8 mouse cellular contexts compared by ENCODE assay signal in the genomic region with DNA sequence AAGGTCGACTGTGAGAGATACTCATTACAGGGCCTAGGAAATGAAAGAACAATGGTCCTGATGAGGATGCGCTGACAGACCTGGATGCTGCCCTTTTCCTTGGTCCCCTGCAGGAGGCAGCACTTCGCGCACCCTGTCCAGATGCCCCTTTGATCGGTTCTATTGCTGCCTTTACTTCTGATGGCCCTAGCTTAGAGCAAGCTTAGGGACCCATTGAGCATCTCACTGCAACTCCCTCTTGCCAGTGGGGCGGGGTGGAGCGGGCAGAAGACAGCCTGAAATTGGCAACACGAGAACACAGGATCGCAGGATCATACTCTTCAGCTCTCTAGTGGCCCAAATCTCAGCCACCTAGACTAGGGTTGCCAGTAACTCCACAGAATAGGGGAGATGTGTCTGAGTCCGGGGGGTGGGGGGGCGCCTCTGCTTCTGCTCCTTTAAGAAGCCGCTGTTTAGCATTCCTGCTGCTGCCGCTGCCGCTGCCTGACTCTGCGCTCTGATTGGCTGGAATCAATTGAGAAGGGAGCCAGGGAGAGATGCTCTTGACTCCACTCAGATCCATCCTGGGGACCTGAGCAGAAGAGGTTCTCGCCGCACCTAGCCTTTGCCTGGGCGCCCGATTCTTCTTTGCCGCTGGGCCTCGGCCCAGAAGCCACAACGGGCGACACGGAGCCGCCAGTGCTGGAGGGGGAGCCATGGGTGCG. TPM values are rescaled to one million over a fixed set of nuclear protein-coding genes. Genes with fewer than 3 reads are reported as not detected.
DNase-seq lines count a peak whose midpoint lies in the region; ATAC-seq and TF ChIP-seq lines count a peak whose summit lies in the region.

A gene (plus strand): TSS at position 542 of the 704 bp plus-strand sequence.

- WGBS in embryonic facial prominence, embryonic 15.5 days: 15% methylated on average over 26 of the region's 26 CpGs
- 17% methylated on average over 26 of the region's 26 CpGs for WGBS in midbrain, embryonic 10.5 days
- 22% methylated on average over 26 of the region's 26 CpGs for WGBS in stomach, embryonic 14.5 days

- DNase-seq in gastrocnemius, postnatal 25 days: peak; percentile 13
- DNase-seq in gastrocnemius, adult 18-20 months (ENCODE audit: low spot score): no peak
- DNase-seq in adrenal gland, postnatal 4 days (ENCODE audit: low spot score in 2 of 2): no peak
- DNase-seq in heart, postnatal 4 days: peak; percentile 39
- peak; percentile 60 to 61 for DNase-seq in left cerebral cortex, adult 2 months (ENCODE audit: extremely low spot score in 1 of 2, low spot score in 2 of 2)
- peak; percentile 64 for DNase-seq in midbrain, embryonic 10.5 days (ENCODE audit: low spot score)

- peak; percentile 32 for TF ChIP-seq CTCF in left cerebral cortex, adult 2 months (IDR thresholded peaks at IDR 0.05)

- peaks cover 14% of the 10 kb centered on the region for H3K27me3 ChIP-seq in embryonic facial prominence, embryonic 15.5 days
- H3K27me3 ChIP-seq in midbrain, embryonic 10.5 days (ENCODE audit: low read depth, poor library complexity, severe bottlenecking): peaks cover 54% of the 10 kb centered on the region
- no peaks in the 10 kb centered on the region for H3K27me3 ChIP-seq in stomach, embryonic 14.5 days (ENCODE audit: control insufficient read depth, insufficient read depth, low read length)

- no peaks in the 10 kb centered on the region for H3K36me3 ChIP-seq in embryonic facial prominence, embryonic 15.5 days
- no peaks in the 10 kb centered on the region for H3K36me3 ChIP-seq in midbrain, embryonic 10.5 days
- H3K36me3 ChIP-seq in stomach, embryonic 14.5 days (ENCODE audit: control insufficient read depth, insufficient read depth, low read length): no peaks in the 10 kb centered on the region

- peak within 1 kb of the TSS; percentile 83 for H3K4me2 ChIP-seq in embryonic facial prominence, embryonic 15.5 days (replicated peaks)
- H3K4me2 ChIP-seq in stomach, embryonic 14.5 days (replicated peaks; ENCODE audit: low read depth, low read length): peak within 1 kb of the TSS; percentile 62

- intact Hi-C loops in left cerebral cortex, adult 2 months (cut with DNase I): no loop called here

- no peaks in the 10 kb centered on the region for H3K9me3 ChIP-seq in embryonic facial prominence, embryonic 15.5 days (replicated peaks)
- no peaks in the 10 kb centered on the region for H3K9me3 ChIP-seq in midbrain, embryonic 10.5 days (replicated peaks)
- H3K9me3 ChIP-seq in stomach, embryonic 14.5 days (ENCODE audit: control insufficient read depth, low read depth, low read length): no peaks in the 10 kb centered on the region

- peak within 1 kb of the TSS; percentile 44 for H3K4me3 ChIP-seq in embryonic facial prominence, embryonic 15.5 days (replicated peaks)
- H3K4me3 ChIP-seq in left cerebral cortex, adult 2 months: peak within 1 kb of the TSS; percentile 65
- peak within 1 kb of the TSS; percentile 68 for H3K4me3 ChIP-seq in midbrain, embryonic 10.5 days
- H3K4me3 ChIP-seq in stomach, embryonic 14.5 days (ENCODE audit: low read depth, low read length): peak within 1 kb of the TSS; percentile 31

- H3K4me1 ChIP-seq in embryonic facial prominence, embryonic 15.5 days: 0 out of 2 replicates have a peak, but pooled peaks cover 7% of the 10 kb centered on the region
- H3K4me1 ChIP-seq in midbrain, embryonic 10.5 days: peaks cover 11% of the 10 kb centered on the region
- H3K4me1 ChIP-seq in stomach, embryonic 14.5 days (ENCODE audit: control insufficient read depth, insufficient read depth, low read length): no peaks in the 10 kb centered on the region

- H3K27ac ChIP-seq in embryonic facial prominence, embryonic 15.5 days (replicated peaks): no peak within 1 kb of the TSS
- H3K27ac ChIP-seq in left cerebral cortex, adult 2 months: peak within 1 kb of the TSS; percentile 88
- peak within 1 kb of the TSS; percentile 71 for H3K27ac ChIP-seq in midbrain, embryonic 10.5 days (replicated peaks)
- H3K27ac ChIP-seq in stomach, embryonic 14.5 days (ENCODE audit: low read length): no peak within 1 kb of the TSS

- no peak within 1 kb of the TSS for H3K9ac ChIP-seq in embryonic facial prominence, embryonic 15.5 days
- no peak within 1 kb of the TSS for H3K9ac ChIP-seq in stomach, embryonic 14.5 days (replicated peaks; ENCODE audit: low read depth, low read length)

- ATAC-seq in embryonic facial prominence, embryonic 15.5 days (ENCODE audit: insufficient number of reproducible peaks, low FRiP score, low TSS enrichment, low read depth): no peak
- 0 out of 2 replicates have a peak, but pooled peaks have one; percentile 42 for ATAC-seq in stomach, embryonic 14.5 days (ENCODE audit: insufficient number of reproducible peaks, insufficient read depth, low FRiP score, low read depth)

RNA-seq across cellular contexts. Expression of the gene that starts here (rescaled TPM):
- total RNA-seq in gastrocnemius, postnatal 25 days (2021): 1 to 10 TPM; 1.1 TPM
- 1 to 10 TPM; 1.1 to 1.9 TPM for total RNA-seq in gastrocnemius, adult 18-20 months (2021)
- total RNA-seq in adrenal gland, postnatal 4 days (2021): 10 to 100 TPM; 33.8 to 35.1 TPM
- polyA plus RNA-seq in embryonic facial prominence, embryonic 15.5 days (2015; fragmentation: Nextera tagmentation; extraction: Ambion mirVana): 3.6 and 4.8 TPM in 2 replicates
- 1 to 10 TPM; 4.6 to 5.3 TPM for total RNA-seq in heart, postnatal 4 days (2021)
- total RNA-seq in left cerebral cortex, adult 2 months (2021): 100 to 1,000 TPM; 134 to 143 TPM
- 13.8 and 14.9 TPM in 2 replicates for polyA plus RNA-seq in midbrain, embryonic 10.5 days (2016; fragmentation: Nextera tagmentation; extraction: Ambion mirVana)
- 9.6 and 14.5 TPM in 2 replicates for polyA plus RNA-seq in stomach, embryonic 14.5 days (2014; fragmentation: Nextera tagmentation; extraction: Ambion mirVana)

Comparison
In these comparisons a context has a peak if more than half of its experiments do, and no peak if none do; other contexts are left out.
1. RNA of the gene that starts here (total RNA-seq): 134 to 143 TPM in left cerebral cortex, adult 2 months and 33.8 to 35.1 TPM in adrenal gland, postnatal 4 days; 4.6 to 5.3 TPM in heart, postnatal 4 days, 1.1 to 1.9 TPM in gastrocnemius, adult 18-20 months and 1.1 TPM in gastrocnemius, postnatal 25 days; every median in the first group is over 4 times any median in the second.
2. DNase-seq: peak in gastrocnemius, postnatal 25 days (single experiment), heart, postnatal 4 days (single experiment), left cerebral cortex, adult 2 months (2 of 2) and midbrain, embryonic 10.5 days (single experiment); none in gastrocnemius, adult 18-20 months (single experiment) and adrenal gland, postnatal 4 days (0 of 2).
3. H3K27ac ChIP-seq: peak in left cerebral cortex, adult 2 months (single experiment) and midbrain, embryonic 10.5 days (single experiment); none in embryonic facial prominence, embryonic 15.5 days (single experiment) and stomach, embryonic 14.5 days (single experiment).
4. Peak in every context shown above with its lines, with median percentiles within 50 percentile points of each other: H3K4me3 ChIP-seq.